Mouse (Mus musculus) ES-Bruce4 (cell line): ENCODE measurements around the gene Prex1. TPM values are rescaled to one million over a fixed set of nuclear protein-coding genes. Genes with fewer than 3 reads are reported as not detected.

ENCODE experiments used
- H3K27ac ChIP-seq: 2 replicates; pipeline ENCODE4 v1.5.1; 2012; ENCODE audit warnings: low read length, inconsistent platforms; ENCODE audit not compliant: insufficient read depth
- H3K27me3 ChIP-seq: 2 replicates; pipeline ENCODE4 v1.6.1; 2012; ENCODE audit warnings: mild to moderate bottlenecking, low read length, inconsistent platforms; ENCODE audit not compliant: control insufficient read depth, poor library complexity, insufficient read depth, severe bottlenecking
- H3K36me3 ChIP-seq: 2 replicates; pipeline ENCODE4 v1.6.1; 2012; ENCODE audit warnings: inconsistent platforms, mild to moderate bottlenecking, low read length, moderate library complexity; ENCODE audit not compliant: control insufficient read depth, poor library complexity, insufficient read depth, severe bottlenecking
- H3K4me1 ChIP-seq: one replicate; pipeline ENCODE4 v1.8.1; 2011; ENCODE audit warnings: low read length; ENCODE audit not compliant: control insufficient read depth, insufficient read depth
- H3K4me3 ChIP-seq: 2 replicates; pipeline ENCODE4 v1.5.1; 2011; ENCODE audit warnings: low read depth, mild to moderate bottlenecking, low read length
- H3K9ac ChIP-seq: 2 replicates; pipeline ENCODE4 v1.6.1; 2012; ENCODE audit warnings: low read depth, mild to moderate bottlenecking, inconsistent platforms; ENCODE audit not compliant: poor library complexity, severe bottlenecking
- H3K9me3 ChIP-seq: replicated peaks from 2 replicates; pipeline ENCODE4 v1.6.1; 2012; ENCODE audit warnings: mild to moderate bottlenecking, low read length, inconsistent platforms; ENCODE audit not compliant: control insufficient read depth, poor library complexity, insufficient read depth, severe bottlenecking
- CTCF ChIP-seq: IDR thresholded peaks from one replicate; pipeline ENCODE4 v1.8.1; 2011; ENCODE audit warnings: low read depth, low read length
- EP300 ChIP-seq: IDR thresholded peaks from 2 replicates; pipeline ENCODE4 v1.6.1; 2011; ENCODE audit warnings: low read depth, low read length; ENCODE audit not compliant: insufficient read depth
- POLR2A ChIP-seq: IDR thresholded peaks from one replicate; pipeline ENCODE4 v1.8.1; 2011; ENCODE audit warnings: low read length; ENCODE audit not compliant: insufficient read depth
- polyA plus RNA-seq: library from polyadenylated mRNA; stranded (reverse); fragments of >200 nt; gene quantifications from 2 replicates; pipeline ENCODE4 v1.2.4, GENCODE M21; 2011; ENCODE audit warnings: low read depth; ENCODE audit not compliant: missing spikeins, insufficient read depth, insufficient read length

Gene Prex1
- polyA plus RNA-seq, 1 experiment = 10.2 TPM

- Histone ChIP-seq H3K4me3 (no peak overlapping the region), H3K27ac (no peak overlapping the region), H3K9me3 (no peaks in the 10 kb centered on the region), H3K4me1 (peaks cover 6% of the 10 kb centered on the region), H3K9ac (no peak overlapping the region), H3K36me3 (no peaks in the 10 kb centered on the region), H3K27me3 (no peaks in the 10 kb centered on the region)
- TF ChIP-seq POLR2A (no peak), EP300 (no peak), CTCF (no peak)
Measured at GRCm38 (mm10) chr2:166651317-166652030, 62.2 kb downstream of the Prex1 start.

DNA sequence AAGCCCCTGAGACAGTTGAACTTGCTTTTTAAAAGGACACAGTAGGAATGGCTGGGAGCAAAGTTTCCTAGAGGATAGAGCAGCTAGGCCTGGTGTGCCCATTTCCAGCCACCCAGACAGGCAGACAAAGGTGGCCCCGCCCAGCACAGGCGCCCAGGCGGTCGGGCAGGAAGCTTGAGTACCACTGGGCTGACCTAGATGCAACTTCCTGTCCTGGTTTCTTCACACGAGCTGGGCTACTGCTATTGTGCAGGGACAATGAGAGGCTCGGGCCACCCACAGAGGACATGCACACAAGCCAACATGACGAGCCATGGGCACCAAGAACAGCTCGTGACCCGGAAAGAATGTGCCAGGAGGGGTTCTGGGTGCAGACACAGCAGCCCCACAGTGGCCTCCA, 63.2 kb downstream of the Prex1 start:
- H3K27me3 ChIP-seq = no peaks in the 10 kb centered on the region
- H3K36me3 ChIP-seq = no peaks in the 10 kb centered on the region
- H3K9me3 ChIP-seq = no peaks in the 10 kb centered on the region
- peaks cover 2% of the 10 kb centered on the region for H3K4me1 ChIP-seq
- no peak overlapping the region for H3K27ac ChIP-seq
- H3K9ac ChIP-seq = no peak overlapping the region
- no peak overlapping the region for H3K4me3 ChIP-seq
- TF ChIP-seq POLR2A (no peak), CTCF (no peak), EP300 (no peak)

- Histone ChIP-seq H3K36me3 (no peaks in the 10 kb centered on the region), H3K27me3 (no peaks in the 10 kb centered on the region), H3K9ac (no peak overlapping the region), H3K27ac (no peak overlapping the region), H3K9me3 (no peaks in the 10 kb centered on the region), H3K4me1 (no peaks in the 10 kb centered on the region), H3K4me3 (no peak overlapping the region)
- TF ChIP-seq CTCF = no peak
- no peak for TF ChIP-seq EP300
- TF ChIP-seq POLR2A = no peak
Measured at GRCm38 (mm10) chr2:166647242-166647641, 66.4 kb downstream of the Prex1 start.

GRCm38 (mm10) chr2:166646434-166647088, 67.1 kb downstream of the Prex1 start:
- Histone ChIP-seq H3K27ac (no peak overlapping the region), H3K4me1 (no peaks in the 10 kb centered on the region), H3K27me3 (no peaks in the 10 kb centered on the region), H3K9ac (no peak overlapping the region), H3K4me3 (no peak overlapping the region), H3K36me3 (no peaks in the 10 kb centered on the region), H3K9me3 (no peaks in the 10 kb centered on the region)
- no peak for TF ChIP-seq EP300
- no peak for TF ChIP-seq CTCF
- no peak for TF ChIP-seq POLR2A

GRCm38 (mm10) chr2:166644816-166645215, 68.8 kb downstream of the Prex1 start:
- TF ChIP-seq POLR2A = no peak
- TF ChIP-seq CTCF = no peak
- TF ChIP-seq EP300 = no peak
- Histone ChIP-seq H3K9me3 (no peaks in the 10 kb centered on the region), H3K36me3 (no peaks in the 10 kb centered on the region), H3K9ac (no peak overlapping the region), H3K27me3 (no peaks in the 10 kb centered on the region), H3K4me3 (no peak overlapping the region), H3K4me1 (no peaks in the 10 kb centered on the region), H3K27ac (no peak overlapping the region)

GRCm38 (mm10) chr2:166642581-166642987, 71.0 kb downstream of the Prex1 start:
- no peaks in the 10 kb centered on the region for H3K9me3 ChIP-seq
- H3K4me1 ChIP-seq = no peaks in the 10 kb centered on the region
- H3K36me3 ChIP-seq = no peaks in the 10 kb centered on the region
- TF ChIP-seq EP300 (no peak), CTCF (no peak)
- H3K27me3 ChIP-seq = no peaks in the 10 kb centered on the region
- no peak overlapping the region for H3K4me3 ChIP-seq
- H3K9ac ChIP-seq = no peak overlapping the region
- no peak overlapping the region for H3K27ac ChIP-seq
